Mouse (Mus musculus): ENCODE data around the gene Fndc3b. TPM values are rescaled to one million over a fixed set of nuclear protein-coding genes. Genes with fewer than 3 reads are reported as not detected.

Fndc3b gene
- polyA plus RNA-seq, 1 experiment: 0.78 TPM

DNA sequence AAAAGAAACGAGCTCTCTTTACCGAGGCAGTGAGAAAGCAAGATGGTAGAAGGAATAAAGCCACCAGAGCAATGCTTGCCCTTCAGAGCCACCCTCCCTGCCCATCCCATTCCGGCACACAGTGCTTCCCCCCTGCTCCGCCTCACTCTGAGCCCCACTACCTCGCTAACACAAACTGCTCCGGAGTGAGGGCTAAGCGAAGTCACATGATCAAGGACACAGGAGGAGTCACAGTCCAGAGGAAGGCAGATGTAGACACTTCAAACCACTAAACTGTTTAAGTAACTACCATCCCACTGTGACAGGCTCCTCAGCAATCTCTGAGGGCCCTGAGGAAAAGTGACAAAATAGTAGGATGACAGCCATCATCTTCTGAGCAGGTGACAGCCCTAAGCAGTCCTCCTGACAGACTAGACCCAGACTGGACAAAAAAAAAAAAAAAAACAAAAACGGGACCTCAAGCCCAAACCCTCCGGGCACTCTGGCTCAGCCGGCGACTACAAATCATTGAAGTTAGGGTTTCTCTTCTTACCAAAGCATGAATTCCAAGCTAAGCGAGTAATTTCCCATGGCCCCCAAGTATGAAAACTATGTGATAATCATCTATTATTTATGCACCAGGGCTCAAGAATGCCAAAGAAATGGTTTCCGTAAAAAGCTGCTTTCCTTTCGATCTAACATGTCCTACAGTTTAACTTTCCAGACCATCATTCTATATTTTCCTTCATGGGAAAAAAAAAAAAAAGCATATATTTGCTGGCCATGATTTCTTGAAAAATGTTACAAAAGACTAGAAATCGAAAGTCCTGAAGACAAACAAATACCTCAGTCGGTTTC, 15.3 kb downstream of the Fndc3b start:
- no peaks in the 10 kb centered on the region for H3K27me3 ChIP-seq (replicated peaks)
- no peaks in the 10 kb centered on the region for H3K36me3 ChIP-seq (replicated peaks; ENCODE audit: low read length)
- H3K4me1 ChIP-seq: no peaks in the 10 kb centered on the region
- TF ChIP-seq GATA1 (IDR thresholded peaks at IDR 0.05; ENCODE audit: borderline replicate concordance, low read length): no peak
- TF ChIP-seq FLI1 (IDR thresholded peaks at IDR 0.05; ENCODE audit: low read length): no peak
- H3K4me3 ChIP-seq (replicated peaks): no peak overlapping the region
- H3K9me3 ChIP-seq: no peaks in the 10 kb centered on the region

DNA sequence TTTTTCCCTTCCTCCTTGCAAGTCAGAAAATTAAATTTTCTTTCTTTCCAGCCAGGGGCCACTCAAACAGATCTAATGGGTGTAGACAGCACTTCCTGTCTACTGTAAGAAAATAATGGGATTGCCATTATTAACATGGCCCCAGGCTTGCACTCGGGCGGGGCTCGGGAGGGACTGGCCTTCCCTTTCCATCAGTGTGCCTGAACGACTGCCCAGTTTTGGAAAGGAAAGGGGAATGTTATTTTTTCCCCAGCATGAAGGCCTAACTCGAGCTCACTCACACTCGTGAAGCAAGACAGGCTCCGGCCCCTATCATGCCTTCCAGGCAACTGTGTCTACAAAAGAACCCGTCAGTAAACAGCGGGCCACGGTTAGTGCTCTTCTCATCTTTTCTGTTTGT, 16.5 kb downstream of the Fndc3b start:
- H3K36me3 ChIP-seq (replicated peaks; ENCODE audit: low read length): no peaks in the 10 kb centered on the region
- no peaks in the 10 kb centered on the region for H3K27me3 ChIP-seq (replicated peaks)
- no peak overlapping the region for H3K4me3 ChIP-seq (replicated peaks)
- no peaks in the 10 kb centered on the region for H3K9me3 ChIP-seq
- TF ChIP-seq GATA1 (IDR thresholded peaks at IDR 0.05; ENCODE audit: borderline replicate concordance, low read length) (no peak), FLI1 (IDR thresholded peaks at IDR 0.05; ENCODE audit: low read length) (no peak)
- H3K4me1 ChIP-seq: no peaks in the 10 kb centered on the region

DNA sequence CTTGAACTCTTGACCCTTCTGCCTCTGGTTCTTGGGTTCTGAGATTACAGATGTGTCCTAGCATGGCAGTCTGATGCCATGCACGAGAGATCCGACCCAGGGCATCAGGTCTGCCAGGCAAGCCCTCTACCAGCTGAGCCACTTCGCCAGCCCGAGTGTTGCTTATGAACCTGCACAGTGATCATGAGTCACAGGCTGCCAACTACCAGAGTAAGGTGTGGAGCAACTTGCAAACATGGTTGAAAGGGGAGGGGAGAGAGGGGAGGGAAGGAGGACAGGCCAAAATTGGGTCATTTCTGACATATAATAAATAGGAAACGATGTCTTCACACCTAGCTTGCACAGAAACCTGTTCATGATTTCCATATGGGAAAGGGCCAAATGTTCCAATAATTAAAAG, 17.0 kb downstream of the Fndc3b start:
- no peaks in the 10 kb centered on the region for H3K36me3 ChIP-seq (replicated peaks; ENCODE audit: low read length)
- no peak for TF ChIP-seq GATA1 (IDR thresholded peaks at IDR 0.05; ENCODE audit: borderline replicate concordance, low read length)
- TF ChIP-seq FLI1 (IDR thresholded peaks at IDR 0.05; ENCODE audit: low read length): no peak
- H3K4me1 ChIP-seq: no peaks in the 10 kb centered on the region
- H3K27me3 ChIP-seq (replicated peaks): no peaks in the 10 kb centered on the region
- H3K4me3 ChIP-seq (replicated peaks): no peak overlapping the region
- H3K9me3 ChIP-seq: no peaks in the 10 kb centered on the region

DNA sequence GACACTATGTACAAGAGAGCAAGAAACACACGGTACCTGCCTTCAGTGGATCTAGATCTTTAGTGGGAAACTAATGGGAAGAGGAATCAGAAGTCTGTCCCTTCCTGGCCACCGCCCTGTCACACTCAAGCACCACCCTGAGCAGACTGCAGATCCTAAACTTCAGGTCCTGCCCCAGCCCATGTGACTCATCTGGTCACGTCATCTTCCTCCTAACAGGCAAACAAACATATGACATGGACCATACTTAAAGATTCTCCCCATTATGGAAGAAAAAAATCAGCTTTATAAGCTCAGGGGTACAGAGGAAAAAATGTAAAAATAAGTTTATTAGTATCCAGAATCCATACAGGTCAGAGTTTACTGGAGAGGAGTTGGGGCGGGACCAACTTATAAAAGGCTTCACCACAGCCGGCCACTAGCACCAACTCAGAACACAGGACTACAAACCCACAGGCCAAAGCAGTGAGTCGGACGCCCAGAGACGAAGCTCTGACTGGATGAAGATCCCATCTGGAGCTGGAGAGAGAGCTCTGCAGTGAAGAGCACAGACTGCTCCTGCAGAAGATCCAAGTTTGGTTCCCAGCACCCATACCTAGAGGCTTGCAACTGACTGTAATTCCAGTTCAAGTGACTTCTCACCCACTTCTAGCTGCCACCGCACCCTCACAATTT, 19.5 kb downstream of the Fndc3b start:
- TF ChIP-seq GATA1 (IDR thresholded peaks at IDR 0.05; ENCODE audit: borderline replicate concordance, low read length) (no peak), FLI1 (IDR thresholded peaks at IDR 0.05; ENCODE audit: low read length) (no peak)
- no peaks in the 10 kb centered on the region for H3K4me1 ChIP-seq
- no peak overlapping the region for H3K4me3 ChIP-seq (replicated peaks)
- peaks cover 8% of the 10 kb centered on the region; the same call in 1 of the 2 replicates for H3K9me3 ChIP-seq
- H3K27me3 ChIP-seq (replicated peaks): no peaks in the 10 kb centered on the region
- H3K36me3 ChIP-seq (replicated peaks; ENCODE audit: low read length): no peaks in the 10 kb centered on the region

DNA sequence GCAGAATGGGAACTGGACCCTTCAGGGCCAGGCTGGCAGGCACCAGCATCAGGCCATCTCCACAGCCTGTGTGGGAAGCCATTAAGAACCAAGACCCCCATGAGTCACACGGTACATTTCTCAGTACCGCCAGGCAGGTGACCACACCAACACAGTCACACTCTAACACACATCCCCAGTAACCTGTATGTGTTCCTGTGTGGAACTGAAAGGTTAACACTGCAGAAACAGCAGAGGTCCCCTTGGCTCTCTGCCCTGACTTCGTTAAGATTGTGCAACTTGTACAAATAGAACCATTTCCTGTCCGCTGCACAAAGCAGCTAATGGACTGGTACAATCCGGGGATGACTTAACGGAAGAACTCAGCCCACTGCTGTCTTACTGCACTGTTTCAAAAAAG, 21.1 kb downstream of the Fndc3b start:
- Histone ChIP-seq H3K27me3 (replicated peaks) (no peaks in the 10 kb centered on the region), H3K36me3 (replicated peaks; ENCODE audit: low read length) (no peaks in the 10 kb centered on the region), H3K4me1 (no peaks in the 10 kb centered on the region), H3K4me3 (replicated peaks) (peak overlapping the region; percentile 2), H3K9me3 (peaks cover 8% of the 10 kb centered on the region; the same call in 1 of the 2 replicates)
- no peak for TF ChIP-seq FLI1 (IDR thresholded peaks at IDR 0.05; ENCODE audit: low read length)
- TF ChIP-seq GATA1 (IDR thresholded peaks at IDR 0.05; ENCODE audit: borderline replicate concordance, low read length): no peak

GRCm38 (mm10) chr3:27689149-27689865, 21.8 kb downstream of the Fndc3b start:
- Histone ChIP-seq H3K4me3 (replicated peaks) (peak overlapping the region; percentile 47), H3K36me3 (replicated peaks; ENCODE audit: low read length) (no peaks in the 10 kb centered on the region), H3K9me3 (peaks cover 8% of the 10 kb centered on the region; the same call in 1 of the 2 replicates), H3K27me3 (replicated peaks) (no peaks in the 10 kb centered on the region), H3K4me1 (no peaks in the 10 kb centered on the region)
- TF ChIP-seq FLI1 (IDR thresholded peaks at IDR 0.05; ENCODE audit: low read length) (no peak), GATA1 (IDR thresholded peaks at IDR 0.05; ENCODE audit: borderline replicate concordance, low read length) (no peak)

GRCm38 (mm10) chr3:27686732-27687491, 24.2 kb downstream of the Fndc3b start:
- TF ChIP-seq FLI1 (IDR thresholded peaks at IDR 0.05; ENCODE audit: low read length): no peak
- TF ChIP-seq GATA1 (IDR thresholded peaks at IDR 0.05; ENCODE audit: borderline replicate concordance, low read length): no peak
- H3K4me1 ChIP-seq: no peaks in the 10 kb centered on the region
- peaks cover 8% of the 10 kb centered on the region; the same call in 1 of the 2 replicates for H3K9me3 ChIP-seq
- no peaks in the 10 kb centered on the region for H3K27me3 ChIP-seq (replicated peaks)
- no peak overlapping the region for H3K4me3 ChIP-seq (replicated peaks)
- no peaks in the 10 kb centered on the region for H3K36me3 ChIP-seq (replicated peaks; ENCODE audit: low read length)

DNA sequence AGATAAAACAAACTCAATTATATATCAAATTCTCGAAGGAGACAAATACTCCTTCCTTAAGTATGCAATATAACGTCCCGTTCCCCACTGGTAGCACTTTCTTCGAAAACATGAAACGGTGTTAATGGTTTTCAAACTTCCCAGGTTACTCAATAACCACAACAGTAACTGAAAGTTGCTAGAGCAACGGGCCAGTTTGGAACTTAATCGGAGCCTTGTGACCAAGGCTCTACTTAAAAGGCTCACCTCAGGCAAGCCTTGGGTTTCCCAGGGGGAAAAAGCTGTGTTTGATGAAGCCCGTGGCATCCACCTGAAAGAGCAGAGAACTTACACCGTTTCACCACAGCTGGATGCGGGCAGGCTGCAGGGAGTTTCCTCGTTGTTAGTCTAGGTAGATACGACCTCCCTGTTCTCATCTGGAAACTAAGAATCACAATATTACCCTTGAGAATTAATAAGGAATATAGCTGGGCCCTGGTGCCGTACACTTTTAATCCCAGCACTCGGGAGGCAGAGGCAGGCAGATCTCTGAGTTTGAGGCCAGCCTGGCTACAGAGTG, 25.4 kb downstream of the Fndc3b start:
- TF ChIP-seq FLI1 (IDR thresholded peaks at IDR 0.05; ENCODE audit: low read length) (no peak), GATA1 (IDR thresholded peaks at IDR 0.05; ENCODE audit: borderline replicate concordance, low read length) (no peak)

GRCm38 (mm10) chr3:27685134-27685533, 26.0 kb downstream of the Fndc3b start:
- no peaks in the 10 kb centered on the region for H3K4me1 ChIP-seq
- no peaks in the 10 kb centered on the region for H3K27me3 ChIP-seq (replicated peaks)
- no peak overlapping the region for H3K4me3 ChIP-seq (replicated peaks)
- TF ChIP-seq GATA1 (IDR thresholded peaks at IDR 0.05; ENCODE audit: borderline replicate concordance, low read length) (no peak), FLI1 (IDR thresholded peaks at IDR 0.05; ENCODE audit: low read length) (no peak)
- H3K9me3 ChIP-seq: peaks cover 8% of the 10 kb centered on the region; the same call in 1 of the 2 replicates
- H3K36me3 ChIP-seq (replicated peaks; ENCODE audit: low read length): no peaks in the 10 kb centered on the region

More for the DNA sequence above, 25.4 kb downstream of the Fndc3b start:
- no peaks in the 10 kb centered on the region for H3K36me3 ChIP-seq (replicated peaks; ENCODE audit: low read length)
- peaks cover 8% of the 10 kb centered on the region; the same call in 1 of the 2 replicates for H3K9me3 ChIP-seq
- H3K4me1 ChIP-seq: no peaks in the 10 kb centered on the region
- H3K27me3 ChIP-seq (replicated peaks): no peaks in the 10 kb centered on the region
- no peak overlapping the region for H3K4me3 ChIP-seq (replicated peaks)
